Mouse (Mus musculus): Measurements from ENCODE around the gene Ccdc162. TPM values are rescaled to one million over a fixed set of nuclear protein-coding genes. Genes with fewer than 3 reads are reported as not detected.

Ccdc162 gene
- total RNA-seq, 2 experiments from 2014 or later, result 1.8 to 2.0 TPM

GRCm38 (mm10) chr10:41561701-41562395 is 154.6 kb downstream of the Ccdc162 start:
- no peak for DNase-seq (ENCODE audit: extremely low spot score in 1 of 2, low spot score in 2 of 2)

GRCm38 (mm10) chr10:41558401-41558800 is 158.0 kb downstream of the Ccdc162 start:
- no peak for DNase-seq (ENCODE audit: extremely low spot score in 1 of 2, low spot score in 2 of 2)
- H3K27ac ChIP-seq, result no peak overlapping the region
- no peak overlapping the region for H3K4me3 ChIP-seq

More at GRCm38 (mm10) chr10:41561701-41562395, 154.6 kb downstream of the Ccdc162 start:
- TF ChIP-seq CTCF (IDR thresholded peaks at IDR 0.05), result no peak
- no peak overlapping the region for H3K27ac ChIP-seq
- no peak overlapping the region for H3K4me3 ChIP-seq
- intact Hi-C loops (cut with DNase I), result no loop called here

DNA sequence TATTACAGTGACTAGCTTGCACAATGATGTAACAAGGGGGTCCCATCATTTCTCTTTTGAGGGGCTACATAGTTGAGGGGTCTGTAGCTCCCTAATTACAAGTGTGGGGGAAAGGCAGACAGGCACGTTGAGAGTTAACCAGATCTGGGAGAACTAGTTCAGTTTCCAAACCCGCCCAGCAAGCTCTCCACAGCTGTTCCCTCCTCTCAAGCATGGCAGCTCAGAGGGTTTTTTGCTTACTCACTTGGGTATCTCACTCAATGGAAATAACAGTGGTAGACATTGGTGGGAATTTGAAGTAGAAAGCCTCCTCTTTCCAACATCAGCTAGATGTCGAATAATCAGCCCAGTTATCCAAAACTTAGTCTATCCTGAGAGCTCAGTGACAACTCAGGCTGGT is 161.4 kb downstream of the Ccdc162 start:
- no peak overlapping the region for H3K4me3 ChIP-seq
- intact Hi-C loops (cut with DNase I), result no loop called here
- no peak for DNase-seq (ENCODE audit: extremely low spot score in 1 of 2, low spot score in 2 of 2)
- no peak for TF ChIP-seq CTCF (IDR thresholded peaks at IDR 0.05)
- H3K27ac ChIP-seq, result no peak overlapping the region

More at GRCm38 (mm10) chr10:41558401-41558800, 158.0 kb downstream of the Ccdc162 start:
- no peak for TF ChIP-seq CTCF (IDR thresholded peaks at IDR 0.05)
- intact Hi-C loops (cut with DNase I), result no loop called here

GRCm38 (mm10) chr10:41553711-41554110 is 162.7 kb downstream of the Ccdc162 start:
- Histone ChIP-seq H3K4me3 (no peak overlapping the region), H3K27ac (peak overlapping the region; percentile 67)
- intact Hi-C loops (cut with DNase I), result no loop called here
- DNase-seq (ENCODE audit: extremely low spot score in 1 of 2, low spot score in 2 of 2), result no peak
- TF ChIP-seq CTCF (IDR thresholded peaks at IDR 0.05), result no peak

DNA sequence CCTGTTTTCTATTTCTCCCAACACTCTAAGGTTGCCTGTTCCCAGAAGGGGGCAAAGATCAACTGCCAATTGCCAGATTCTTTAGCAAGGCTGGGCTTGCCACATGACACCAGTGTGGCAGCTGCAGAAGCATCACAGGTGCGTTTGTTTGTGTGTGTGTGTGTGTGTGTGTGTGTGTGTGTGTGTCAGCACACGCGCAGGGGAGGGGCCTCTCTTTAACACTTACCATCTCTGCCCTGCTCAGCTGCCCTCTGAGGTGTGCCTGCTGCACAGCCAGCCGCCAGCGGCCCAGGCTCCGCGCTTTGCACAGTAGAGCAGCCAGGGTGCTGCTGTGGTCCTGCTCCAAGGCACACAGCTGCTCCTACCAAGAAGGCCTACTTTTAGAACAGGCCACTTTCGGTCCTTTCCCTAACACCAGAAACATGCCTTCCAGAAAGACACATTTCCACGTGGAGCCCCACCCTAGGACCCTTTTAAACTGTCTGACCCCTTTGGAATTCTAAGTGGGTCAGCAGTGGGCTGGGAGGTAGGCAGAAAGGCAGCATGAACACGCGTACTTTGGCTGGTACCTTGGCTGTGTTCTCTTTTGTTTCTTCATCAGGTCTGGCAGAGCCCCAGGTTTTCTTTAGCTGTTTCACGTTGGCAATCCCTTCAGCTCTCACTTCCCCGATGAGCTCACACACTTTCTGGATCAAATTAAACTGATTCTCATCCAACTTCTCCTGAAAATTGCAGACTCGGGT is 163.4 kb downstream of the Ccdc162 start:
- DNase-seq (ENCODE audit: extremely low spot score in 1 of 2, low spot score in 2 of 2), result peak in 1 of 2 experiments; percentile 53
- no peak for TF ChIP-seq CTCF (IDR thresholded peaks at IDR 0.05)
- Histone ChIP-seq H3K27ac (peak overlapping the region; percentile 67), H3K4me3 (no peak overlapping the region)
- intact Hi-C loops (cut with DNase I), result no loop called here

DNA sequence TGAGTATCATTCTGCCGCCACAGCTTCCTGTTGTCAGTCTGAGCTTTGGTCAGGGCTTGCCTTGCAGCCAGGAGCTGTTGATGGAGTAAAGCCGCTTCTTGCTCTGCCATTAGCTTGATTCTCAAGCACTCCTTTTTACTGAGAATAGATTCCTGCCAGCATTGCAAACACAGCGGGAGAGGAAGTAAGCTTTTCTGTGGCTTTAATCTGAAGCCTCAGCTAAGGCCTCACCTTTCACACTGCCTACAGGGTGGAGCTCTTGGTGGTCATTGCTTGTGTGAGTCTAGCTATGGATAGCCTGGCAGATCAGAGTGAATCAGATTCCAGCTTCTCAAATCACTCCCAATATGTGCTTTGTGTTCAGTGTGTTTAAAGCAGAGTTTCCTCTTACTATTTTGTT is 164.1 kb downstream of the Ccdc162 start:
- intact Hi-C loops (cut with DNase I), result no loop called here
- DNase-seq (ENCODE audit: extremely low spot score in 1 of 2, low spot score in 2 of 2), result no peak
- no peak for TF ChIP-seq CTCF (IDR thresholded peaks at IDR 0.05)
- no peak overlapping the region for H3K27ac ChIP-seq
- no peak overlapping the region for H3K4me3 ChIP-seq

GRCm38 (mm10) chr10:41550711-41551110 is 165.7 kb downstream of the Ccdc162 start:
- intact Hi-C loops (cut with DNase I), result no loop called here
- Histone ChIP-seq H3K27ac (no peak overlapping the region), H3K4me3 (no peak overlapping the region)
- DNase-seq (ENCODE audit: extremely low spot score in 1 of 2, low spot score in 2 of 2), result no peak
- TF ChIP-seq CTCF (IDR thresholded peaks at IDR 0.05), result no peak

- intact Hi-C loops (cut with DNase I), result no loop called here
- TF ChIP-seq CTCF (IDR thresholded peaks at IDR 0.05), result no peak
- H3K4me3 ChIP-seq, result no peak overlapping the region
- no peak overlapping the region for H3K27ac ChIP-seq
- DNase-seq (ENCODE audit: extremely low spot score in 1 of 2, low spot score in 2 of 2), result no peak
Measured at GRCm38 (mm10) chr10:41546396-41547165, 169.9 kb downstream of the Ccdc162 start.

- intact Hi-C loops (cut with DNase I), result no loop called here
- no peak for DNase-seq (ENCODE audit: extremely low spot score in 1 of 2, low spot score in 2 of 2)
- Histone ChIP-seq H3K27ac (no peak overlapping the region), H3K4me3 (no peak overlapping the region)
- TF ChIP-seq CTCF (IDR thresholded peaks at IDR 0.05), result no peak
Measured at GRCm38 (mm10) chr10:41545224-41545755, 171.1 kb downstream of the Ccdc162 start.

DNA sequence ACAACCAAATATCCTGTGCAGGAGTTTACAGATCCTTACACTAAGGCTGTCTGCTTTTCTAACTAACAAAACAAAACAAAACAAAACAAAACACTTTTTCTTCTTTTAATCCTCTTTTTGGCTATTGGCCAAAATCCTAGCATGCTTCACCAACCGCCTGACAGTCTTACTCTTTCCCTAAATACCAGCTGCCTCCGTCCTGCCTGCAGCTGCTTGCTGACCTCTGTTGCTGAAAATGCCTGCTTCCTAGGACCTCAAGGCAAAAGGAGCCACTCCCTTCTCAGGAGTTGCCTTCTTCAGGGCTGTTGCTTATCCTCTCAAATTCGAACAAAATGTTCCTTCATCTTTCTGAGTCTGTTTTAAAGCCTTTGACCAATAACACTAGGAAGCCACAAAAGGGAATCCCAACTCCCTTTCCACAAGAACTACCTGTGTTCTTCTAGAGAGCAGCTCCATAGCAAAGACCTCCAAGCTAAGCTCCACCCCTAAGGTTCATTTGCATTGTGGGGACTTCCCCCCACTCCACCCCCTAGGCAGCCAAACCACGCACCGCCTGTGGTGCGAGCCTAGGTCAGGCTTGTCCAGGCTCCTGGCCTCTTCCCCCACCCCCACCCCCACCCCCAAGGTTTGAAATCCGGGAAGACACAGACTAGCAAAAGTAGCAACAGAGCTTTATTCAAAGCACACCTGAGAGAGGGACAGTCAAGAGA is 171.8 kb downstream of the Ccdc162 start:
- no peak for DNase-seq (ENCODE audit: extremely low spot score in 1 of 2, low spot score in 2 of 2)
- no peak for TF ChIP-seq CTCF (IDR thresholded peaks at IDR 0.05)
- intact Hi-C loops (cut with DNase I), result no loop called here
- no peak overlapping the region for H3K27ac ChIP-seq
- no peak overlapping the region for H3K4me3 ChIP-seq

DNA sequence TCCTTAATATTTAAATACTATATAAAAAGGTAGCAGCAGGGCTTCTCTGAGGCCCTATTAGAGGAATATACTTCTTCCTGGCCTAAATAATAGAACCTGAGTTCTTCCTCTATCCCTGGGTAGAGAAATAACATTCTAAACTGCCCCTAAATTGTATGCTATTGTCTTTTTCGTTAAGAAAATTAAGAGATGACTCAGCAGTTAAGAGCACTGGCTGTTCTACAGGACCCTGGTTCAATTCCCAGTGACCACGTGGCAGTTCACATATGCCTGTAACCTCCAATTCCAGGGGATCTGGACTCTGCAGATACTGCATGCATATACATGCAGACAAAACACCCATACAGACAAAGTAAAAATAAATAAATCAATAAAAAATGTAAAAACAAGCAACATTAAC is 172.6 kb downstream of the Ccdc162 start:
- DNase-seq (ENCODE audit: extremely low spot score in 1 of 2, low spot score in 2 of 2), result no peak
- intact Hi-C loops (cut with DNase I), result no loop called here
- Histone ChIP-seq H3K4me3 (no peak overlapping the region), H3K27ac (no peak overlapping the region)
- no peak for TF ChIP-seq CTCF (IDR thresholded peaks at IDR 0.05)

Measured in left cerebral cortex, adult 2 months (tissue).